Mouse (Mus musculus): ENCODE measurements around the gene Slc4a3.

The Slc4a3 gene

DNA sequence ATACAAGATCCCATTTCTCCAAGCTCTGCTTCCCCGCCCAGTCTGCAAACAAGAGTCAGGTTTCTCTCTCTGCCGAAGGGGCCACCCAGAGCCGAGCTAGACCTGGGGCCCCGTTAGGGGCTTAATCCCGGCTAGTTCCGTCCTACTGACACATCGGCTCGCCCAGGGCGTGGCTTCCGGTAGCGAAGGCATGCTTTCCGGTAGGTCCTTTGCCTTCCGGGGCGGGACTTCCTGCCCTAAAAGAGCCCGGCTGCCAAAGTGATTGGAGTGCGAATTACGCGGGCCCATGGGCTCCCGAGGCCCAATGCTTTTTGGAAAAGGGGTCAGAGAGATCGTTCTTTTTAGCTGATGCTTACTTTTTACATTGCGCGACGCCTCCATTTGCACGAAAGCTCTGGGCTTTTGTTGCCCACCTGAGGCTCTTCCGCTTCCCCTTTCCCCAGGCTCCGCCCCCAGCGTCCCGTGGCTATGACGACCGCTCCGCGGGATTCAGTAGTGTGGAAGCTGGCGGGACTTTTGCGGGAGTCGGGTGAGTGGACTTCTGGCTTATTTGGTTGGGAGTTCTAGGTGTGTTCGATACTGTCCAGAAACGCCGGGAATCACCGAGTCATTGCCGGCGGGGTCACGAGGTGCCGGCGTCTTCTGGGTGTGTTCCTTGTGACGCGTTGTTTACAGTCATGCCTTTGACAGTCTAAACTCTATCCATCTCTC, 24.6 kb upstream of the Slc4a3 start, which contains the start of gene Stk11ip:
TSS of gene Stk11ip (plus strand) at position 209 of the 711 bp plus-strand sequence.
- peak; percentile 96 for DNase-seq (ENCODE audit: low read depth)

DNA sequence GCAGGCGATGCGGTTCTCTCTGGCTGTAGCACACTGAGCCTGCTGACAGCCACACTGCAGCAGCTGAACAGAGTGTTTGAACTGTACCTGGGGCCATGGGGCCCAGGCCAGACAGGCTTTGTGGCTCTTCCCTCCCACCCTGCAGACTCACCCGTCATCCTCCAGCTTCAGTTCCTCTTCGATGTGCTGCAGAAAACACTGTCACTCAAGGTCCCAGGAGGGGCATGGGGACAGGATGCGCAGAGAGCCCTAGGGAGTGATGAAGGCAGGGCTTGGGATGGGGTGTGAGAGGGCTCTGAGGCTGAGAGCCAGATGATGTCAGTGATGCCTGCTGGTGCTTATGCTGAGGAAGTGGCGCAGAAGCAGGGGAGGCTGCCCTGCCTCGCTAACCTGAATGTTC, 21.4 kb upstream of the Slc4a3 start:
- DNase-seq (ENCODE audit: low read depth), result no peak

DNA sequence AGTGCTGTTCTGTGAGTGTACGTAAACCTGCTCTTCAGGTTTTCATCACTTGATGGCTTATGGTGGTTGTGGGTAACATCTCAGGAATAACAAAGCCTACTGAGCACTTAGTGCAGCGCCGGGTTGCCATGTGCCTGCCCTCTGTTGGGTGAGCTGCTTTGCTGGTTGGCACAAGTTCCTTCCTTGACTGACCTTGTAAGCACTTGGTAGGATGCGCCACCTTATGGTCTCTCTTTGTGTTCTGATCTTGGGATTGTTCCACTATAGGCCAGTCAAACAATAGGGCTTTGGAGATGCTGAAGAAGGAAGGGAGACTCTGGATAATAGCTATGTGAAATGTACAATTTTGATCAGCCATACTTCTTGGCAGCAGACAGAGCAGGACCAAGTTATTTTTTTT, 15.5 kb upstream of the Slc4a3 start:
- no peak for DNase-seq (ENCODE audit: low read depth)

DNA sequence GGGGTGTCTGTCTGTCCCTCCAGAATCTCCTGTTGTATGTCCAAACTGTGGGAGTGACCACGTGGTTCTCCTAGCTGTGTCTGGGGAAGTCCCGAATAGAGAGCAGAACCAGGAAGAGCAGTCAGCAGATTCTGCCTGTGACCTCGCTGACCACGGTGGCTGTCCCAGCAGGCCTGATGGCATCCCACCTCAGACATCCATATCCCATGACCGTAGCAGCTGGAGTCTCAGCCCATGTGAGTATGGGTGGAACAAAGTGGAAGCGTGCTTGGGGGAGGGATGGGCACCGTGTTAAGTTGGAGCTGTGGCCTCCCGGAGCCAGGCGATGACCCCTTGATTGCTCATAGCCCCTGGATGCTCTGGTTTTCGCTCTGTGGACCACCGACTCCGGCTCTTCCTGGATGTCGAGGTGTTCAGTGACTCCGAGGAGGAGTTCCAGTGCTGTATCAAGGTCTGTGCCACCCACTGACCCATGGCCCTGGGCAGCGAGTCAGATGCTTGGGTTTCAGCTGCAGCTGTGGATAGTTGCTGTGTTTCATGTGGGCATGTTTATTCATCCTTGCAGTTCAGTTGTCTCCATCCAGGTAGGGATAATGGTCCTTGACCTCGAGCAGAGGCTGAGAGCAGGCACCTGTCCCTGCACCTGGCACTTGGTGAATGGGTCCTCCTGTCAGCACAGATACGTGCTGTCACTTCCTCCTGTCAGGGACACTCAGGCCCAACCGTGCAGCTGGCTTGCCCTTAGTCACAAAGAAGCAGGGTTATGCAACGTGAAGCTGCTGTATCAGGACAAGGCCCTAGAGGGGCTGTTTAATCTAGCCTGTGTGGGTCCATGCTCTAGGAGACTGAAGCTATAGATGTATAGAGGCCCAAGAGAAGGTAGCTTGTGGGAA, 13.5 kb upstream of the Slc4a3 start:
- no peak for DNase-seq (ENCODE audit: low read depth)

DNA sequence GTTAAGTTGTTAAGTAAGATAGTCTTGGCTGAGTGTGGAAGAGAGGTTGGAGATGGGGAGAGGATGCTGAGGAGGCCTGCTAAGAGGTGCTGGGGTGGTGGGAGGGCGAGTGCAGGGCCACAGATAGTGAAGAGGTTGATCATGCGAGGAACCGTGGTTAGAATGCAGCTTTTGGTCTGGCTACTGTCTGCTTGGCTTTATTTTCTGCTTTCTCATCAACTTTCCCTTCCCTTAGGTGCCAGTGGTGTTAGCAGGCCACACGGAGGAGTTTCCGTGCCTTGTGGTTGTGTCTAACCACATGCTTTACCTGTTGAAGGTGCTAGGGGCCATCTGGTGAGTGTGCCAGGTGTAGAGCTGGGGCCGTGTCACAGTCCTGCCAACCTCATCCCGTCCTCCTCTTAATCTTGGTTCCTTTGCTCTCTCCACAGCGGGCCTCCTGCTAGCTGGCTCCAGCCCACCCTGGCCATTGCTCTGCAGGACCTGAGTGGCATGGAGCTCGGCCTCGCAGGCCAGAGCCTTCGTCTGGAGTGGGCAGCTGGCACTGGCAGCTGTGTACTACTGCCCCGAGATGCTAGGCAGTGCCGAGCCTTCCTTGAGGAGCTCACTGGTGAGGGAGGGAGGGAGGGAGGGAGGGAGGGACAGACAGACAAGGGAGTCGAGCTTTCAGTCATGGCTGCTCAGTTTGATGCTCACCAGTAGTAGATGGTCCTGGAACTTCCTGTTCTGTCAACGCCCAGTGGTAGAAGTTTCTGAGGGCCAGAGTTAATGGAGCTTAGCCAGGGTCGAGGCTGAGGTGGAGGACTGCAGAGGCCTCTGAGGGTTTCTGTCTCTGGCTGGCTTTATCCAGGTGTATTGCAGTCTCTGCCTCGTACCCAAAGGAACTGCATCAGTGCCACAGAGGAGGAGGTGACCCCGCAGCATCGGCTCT, 12.5 kb upstream of the Slc4a3 start:
- DNase-seq (ENCODE audit: low read depth), result no peak

DNA sequence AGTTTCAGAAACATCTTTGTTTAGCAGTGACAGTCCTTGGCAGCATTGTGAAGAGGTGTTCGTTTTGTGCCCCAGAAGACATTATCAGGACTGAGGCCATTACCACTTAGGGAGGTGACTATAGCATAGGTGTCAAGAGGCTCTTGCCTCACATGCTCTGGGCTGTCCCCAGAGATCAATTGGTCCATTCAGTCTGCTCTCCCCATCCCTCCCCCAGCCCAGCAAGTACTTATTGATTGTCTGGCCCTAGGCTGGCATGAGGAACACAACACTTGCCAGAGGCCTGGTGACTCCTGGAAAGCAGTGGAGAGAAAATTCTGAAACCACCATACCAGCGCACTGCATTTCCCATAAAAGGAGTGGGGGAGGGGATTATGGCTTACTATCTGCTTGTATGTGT, 8.5 kb upstream of the Slc4a3 start:
- DNase-seq (ENCODE audit: low read depth), result no peak

DNA sequence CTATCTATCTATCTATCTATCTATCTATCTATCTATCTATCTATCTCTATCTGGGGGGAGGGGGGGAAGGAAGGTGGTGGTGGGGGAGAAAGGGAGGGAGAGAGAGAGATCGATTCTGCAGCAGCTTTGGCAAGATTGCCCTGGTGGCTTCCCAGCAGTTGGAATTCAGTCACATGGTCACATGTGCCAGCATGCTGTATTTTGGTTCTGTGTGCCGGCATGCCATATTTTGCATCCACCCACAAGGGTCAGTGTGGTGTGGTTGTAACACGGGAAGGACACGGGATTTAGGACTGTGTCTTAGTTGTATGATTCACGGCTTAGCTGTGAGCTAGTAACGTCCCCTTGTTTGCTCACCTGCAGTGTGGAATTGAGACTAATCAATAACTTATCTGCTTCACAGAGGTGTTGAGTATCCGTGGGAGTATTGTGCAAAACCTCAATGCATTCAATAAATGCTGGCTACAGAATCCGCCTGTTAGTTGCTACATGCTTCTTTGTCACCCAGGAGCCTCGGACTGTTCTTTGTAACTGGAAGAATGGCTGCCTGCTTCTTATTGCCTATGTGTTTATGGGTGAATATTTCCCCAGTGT, 7.4 kb upstream of the Slc4a3 start:
- DNase-seq (ENCODE audit: low read depth), result no peak

DNA sequence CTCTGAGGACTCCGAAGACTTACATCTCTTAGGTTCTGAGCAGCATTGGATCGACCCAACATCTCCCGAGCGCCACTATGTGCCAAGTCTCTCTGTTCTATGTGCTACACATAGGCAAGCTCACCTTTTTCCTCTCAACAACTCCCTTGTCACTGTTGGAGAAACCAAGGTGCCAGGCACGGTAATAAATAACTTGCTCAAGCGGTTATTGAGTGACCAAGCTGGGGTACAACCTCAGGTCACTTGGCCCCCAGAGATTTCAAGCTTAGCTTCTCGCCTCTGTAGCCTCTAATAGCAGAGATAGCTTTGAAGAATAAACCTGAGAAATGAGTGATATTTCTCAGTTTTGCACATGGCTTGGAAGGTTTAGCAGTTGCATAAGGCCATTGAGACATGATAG, 4.6 kb upstream of the Slc4a3 start:
- no peak for DNase-seq (ENCODE audit: low read depth)

DNA sequence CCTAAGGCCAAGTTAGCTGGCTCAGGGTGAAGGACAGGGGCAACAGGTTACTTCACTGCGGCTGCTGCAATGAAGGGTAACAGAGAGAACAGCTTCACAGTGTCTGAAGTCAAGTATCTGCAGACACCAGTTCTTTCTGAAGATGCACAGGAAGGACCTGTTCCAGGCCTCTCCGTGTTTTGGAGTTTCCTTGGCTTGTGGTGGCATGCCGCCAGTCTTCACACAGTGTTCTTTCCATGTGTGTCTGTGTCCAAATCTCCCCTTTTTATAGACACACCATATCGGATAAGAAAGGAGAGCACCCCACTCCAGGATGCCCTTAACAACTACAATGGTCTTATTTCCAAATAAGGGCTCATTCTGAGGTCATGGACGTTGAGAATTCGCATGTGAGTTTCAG, 1.7 kb upstream of the Slc4a3 start:
- no peak for DNase-seq (ENCODE audit: low read depth)

DNA sequence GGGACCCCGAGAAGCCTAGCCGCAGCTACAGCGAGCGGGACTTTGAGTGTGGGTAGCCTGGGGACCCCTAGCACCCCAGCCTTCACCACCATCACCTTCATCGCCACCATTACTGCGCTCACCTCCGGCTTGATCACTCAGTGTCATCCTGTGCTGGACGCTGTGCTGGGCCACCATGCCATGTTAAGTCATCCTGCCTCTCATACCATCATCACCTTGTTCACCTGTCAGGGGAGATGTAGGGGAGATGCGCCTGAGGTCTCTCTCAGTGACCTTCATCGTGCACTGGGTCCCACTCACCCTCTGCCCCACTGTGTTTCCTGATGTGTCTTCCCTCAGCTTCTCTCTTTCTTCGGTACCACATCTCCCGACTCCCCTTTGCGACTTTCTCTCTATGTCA, 1.3 kb downstream of the Slc4a3 start:
- DNase-seq (ENCODE audit: low read depth), result no peak

DNA sequence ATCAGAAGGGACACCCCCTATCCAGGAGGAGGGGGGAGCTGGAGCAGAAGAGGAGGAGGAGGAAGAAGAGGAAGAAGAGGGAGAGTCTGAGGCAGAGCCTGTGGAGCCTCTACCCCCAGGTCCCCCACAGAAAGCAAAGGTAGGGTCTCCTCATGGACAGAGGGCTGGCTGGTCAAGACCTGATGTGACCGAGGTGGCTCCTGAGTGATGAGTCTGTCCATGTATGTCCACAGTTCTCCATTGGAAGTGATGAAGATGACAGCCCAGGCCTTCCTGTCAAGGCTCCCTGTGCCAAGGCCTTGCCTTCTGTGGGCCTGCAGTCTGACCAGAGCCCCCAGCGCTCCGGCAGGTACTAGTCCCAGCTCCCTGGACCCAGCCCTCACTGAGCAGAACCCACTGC, 2.0 kb downstream of the Slc4a3 start:
- no peak for DNase-seq (ENCODE audit: low read depth)

DNA sequence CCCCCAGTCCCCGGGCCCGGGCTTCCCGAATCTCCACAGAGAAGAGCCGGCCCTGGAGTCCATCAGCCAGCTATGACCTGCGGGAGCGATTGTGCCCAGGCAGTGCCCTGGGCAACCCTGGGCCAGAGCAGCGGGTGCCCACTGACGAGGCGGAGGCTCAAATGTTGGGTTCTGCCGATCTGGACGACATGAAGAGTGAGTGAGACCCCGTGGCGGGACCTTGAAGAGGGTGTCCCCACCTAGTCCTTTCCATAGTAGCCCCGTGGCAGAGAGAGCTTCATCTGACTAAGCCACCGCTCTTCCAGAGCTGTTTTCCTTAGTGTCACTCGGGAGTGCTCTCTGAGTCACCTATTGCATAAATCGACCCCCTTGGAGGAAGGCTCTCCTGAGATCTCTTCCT, 2.8 kb downstream of the Slc4a3 start:
- no peak for DNase-seq (ENCODE audit: low read depth)

DNA sequence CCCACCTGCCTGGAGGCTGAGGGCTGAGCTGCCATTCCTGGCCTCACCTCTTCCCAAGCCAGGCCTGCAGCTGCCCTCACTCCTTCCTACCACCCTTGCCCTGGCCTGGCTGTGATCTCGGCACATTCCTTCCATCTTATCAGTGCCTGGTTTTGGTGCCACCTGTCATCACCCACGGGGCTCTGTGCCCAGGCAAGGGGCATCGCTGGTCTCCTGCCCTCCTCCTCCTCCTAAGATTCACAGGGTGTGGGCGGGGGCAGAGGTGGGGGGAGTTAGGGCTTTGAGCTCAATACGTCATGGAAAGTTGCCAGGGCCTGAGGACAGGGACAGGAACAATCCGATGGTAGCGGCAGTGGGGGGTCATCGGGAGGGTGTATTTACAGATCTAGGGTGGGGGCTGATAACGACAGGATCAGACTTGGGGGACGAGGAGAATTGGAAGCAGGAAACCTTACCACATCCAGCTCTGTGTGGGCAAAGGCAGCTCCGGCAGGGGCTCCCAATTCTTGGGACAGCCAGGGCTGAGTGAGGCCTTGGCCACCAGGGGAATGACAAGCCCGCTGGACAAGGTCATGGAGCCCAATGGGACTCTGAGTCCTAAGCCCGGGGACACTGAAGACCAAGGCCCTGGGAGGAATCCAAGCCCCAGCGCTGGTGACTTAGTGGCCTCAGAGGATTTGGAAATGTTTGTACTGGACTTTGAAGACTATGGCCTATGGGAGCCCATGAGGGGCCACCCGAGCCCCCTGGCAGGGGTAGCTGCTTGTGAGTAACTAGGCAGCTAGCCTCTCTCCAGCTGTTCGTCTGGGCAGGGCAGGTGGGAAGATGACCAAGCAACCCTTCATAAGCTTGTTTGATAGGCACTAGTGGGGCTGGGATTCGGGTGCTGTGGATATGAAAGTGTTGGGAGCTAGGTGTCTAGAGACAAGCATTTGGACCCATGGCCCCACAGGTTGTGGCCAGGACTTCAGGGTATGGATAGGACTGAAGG, 3.5 kb downstream of the Slc4a3 start:
- DNase-seq (ENCODE audit: low read depth), result no peak

DNA sequence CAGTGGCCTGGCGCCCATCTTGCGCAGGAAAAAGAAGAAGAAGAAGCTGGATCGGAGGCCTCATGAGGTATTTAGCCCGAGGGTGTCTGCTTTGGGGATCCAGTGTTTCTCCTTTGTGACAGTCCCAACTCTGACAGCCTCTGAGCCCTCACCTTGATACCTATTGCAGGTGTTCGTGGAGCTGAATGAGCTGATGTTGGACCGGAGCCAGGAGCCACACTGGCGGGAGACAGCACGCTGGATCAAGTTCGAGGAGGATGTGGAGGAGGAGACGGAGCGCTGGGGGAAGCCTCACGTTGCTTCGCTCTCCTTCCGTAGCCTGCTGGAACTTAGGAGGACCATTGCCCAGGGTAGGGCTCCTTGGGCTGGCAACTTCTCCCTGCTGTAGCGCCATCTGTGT, 4.5 kb downstream of the Slc4a3 start:
- no peak for DNase-seq (ENCODE audit: low read depth)

DNA sequence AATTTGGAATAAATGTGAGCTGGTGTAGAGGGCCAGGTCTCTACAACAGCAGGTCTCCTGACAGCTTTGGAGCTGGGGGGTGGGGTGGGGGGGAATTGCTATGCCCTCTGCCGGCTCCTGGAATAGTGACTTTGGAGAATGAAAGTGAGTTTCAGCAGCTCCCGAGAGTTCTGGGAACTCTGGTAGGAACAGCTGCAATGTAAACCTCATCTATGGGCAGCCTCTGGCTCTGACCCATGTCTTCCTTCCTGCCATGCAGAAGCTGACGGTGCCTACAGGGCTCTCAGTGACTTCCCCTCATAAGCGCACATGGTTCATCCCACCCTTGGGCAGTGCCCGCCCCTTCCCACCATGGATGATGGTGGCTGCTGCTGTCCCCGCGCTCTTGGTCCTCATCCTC, 9.6 kb downstream of the Slc4a3 start:
- no peak for DNase-seq (ENCODE audit: low read depth)

DNA sequence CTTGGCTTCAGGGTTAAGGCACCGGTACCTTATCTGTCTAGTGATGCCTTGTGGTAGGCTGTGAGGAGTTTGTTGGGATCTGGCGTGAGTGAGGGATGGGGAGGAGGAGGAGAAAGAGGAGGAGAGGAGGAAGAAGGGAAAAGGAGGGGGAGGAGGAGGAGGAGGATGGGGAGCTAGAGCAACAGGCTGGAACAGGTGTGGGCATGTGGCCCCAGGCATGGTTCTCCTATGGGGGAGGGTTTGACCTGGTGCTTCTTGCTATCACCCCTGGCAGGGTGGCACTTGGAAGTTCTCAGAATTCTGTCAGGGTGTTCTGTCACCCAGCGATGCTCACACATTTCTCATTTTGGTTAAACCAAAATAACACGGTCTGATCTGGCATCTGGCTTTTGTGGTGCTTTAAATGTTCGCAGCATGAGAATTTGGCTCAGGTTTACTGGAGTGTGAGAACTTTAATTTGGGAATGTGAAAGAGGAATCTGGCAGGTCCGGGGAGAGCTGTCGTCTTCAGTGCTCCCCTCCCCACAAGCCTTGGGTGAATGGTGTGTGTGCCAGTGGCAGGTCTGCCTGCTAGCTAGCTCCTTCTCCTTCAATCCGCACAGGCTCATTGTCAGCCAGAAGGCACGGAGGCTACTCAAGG, 10.2 kb downstream of the Slc4a3 start:
- no peak for DNase-seq (ENCODE audit: low read depth)

DNA sequence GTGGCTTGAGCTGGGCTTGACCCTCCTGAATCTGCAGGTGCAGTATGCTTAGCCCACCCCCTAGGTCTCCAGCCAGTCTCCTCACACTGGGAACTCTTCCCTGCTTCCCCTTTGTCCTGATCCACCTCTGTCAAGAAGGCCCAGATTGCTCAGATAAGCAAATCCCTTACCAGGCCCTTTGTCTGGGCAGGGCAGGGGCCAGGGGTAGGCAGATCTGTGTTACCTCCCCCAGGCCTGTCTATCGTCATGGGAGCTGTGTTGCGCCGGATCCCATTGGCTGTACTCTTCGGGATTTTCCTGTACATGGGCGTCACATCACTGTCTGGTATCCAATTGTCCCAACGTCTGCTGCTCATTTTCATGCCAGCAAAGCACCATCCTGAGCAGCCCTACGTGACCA, 11.0 kb downstream of the Slc4a3 start:
- DNase-seq (ENCODE audit: low read depth), result no peak

DNA sequence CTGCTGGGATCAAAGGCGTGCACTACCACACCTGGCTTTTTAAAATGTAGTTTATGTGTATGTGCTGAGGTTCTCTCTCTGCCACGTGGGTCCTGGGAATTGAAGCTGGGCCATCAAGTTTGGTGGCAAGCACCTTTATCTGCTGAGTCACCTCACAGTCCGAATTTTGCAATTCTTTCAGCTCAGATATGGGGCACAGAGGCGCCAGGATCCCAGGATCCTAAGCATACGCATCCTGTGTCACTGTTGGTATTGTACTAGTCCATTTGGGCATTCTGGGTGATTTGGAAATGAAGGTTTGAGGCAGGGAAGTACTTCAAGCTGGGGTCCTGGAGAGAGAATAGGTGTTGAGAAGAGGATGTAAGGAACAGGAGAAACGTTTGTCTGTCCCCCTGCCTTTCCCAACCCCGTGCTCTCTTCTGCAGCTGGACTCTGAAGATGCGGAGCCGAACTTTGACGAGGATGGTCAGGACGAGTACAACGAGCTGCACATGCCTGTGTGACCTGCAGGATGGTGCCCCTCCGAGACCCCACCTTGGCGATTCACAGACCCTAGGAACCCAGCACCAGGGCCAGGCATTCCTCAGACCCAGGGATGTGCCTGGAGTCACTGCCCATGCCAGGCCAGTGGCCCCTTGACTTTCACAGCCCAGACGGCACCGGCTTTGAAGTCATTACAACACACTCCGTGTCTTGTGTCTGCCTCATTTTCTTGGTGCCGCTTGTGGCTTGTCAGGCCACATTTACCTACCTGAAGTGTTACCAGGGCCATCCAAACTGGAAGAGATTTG, 12.5 kb downstream of the Slc4a3 start:
- no peak for DNase-seq (ENCODE audit: low read depth)

DNA sequence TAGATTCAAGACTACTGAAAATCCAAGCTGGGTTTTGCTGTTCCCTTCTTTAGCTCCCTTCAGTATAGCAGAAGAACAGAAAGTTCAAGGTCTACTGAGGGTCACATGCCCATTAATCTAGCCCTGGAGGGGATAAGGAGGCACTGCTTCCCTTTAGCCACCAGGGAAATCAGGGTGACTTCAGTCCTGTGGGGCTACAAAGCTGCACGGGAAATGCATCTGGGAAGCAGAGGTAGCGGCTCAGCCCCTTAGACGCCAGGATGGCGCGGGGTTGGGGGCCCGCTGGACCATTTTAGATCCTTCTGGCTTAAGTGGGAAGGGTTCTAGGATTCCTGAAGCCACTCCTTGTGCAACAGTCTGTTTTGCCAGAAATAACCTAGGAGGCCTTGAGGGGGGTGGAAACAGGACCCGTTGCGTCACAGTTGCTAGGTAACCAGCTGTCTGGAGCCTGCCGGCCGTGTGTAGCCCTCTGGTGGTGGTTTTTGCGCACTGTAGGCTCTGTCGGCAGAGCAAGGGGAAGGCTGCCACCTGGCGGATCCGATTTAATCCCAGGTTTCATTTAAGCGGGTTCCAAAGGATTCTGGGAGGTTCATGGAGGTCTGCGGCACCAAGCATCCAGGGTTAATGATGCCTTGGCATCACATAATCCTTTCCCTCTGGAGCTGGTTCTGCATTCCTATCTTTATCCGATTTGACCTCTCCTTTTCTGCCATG, 13.3 kb downstream of the Slc4a3 start:
- DNase-seq (ENCODE audit: low read depth), result peak; percentile 82
